Mouse (Mus musculus) heart, postnatal 0 days (tissue): ENCODE measurements around the gene Aim2.

Source experiments
- CTCF ChIP-seq: IDR thresholded peaks from 2 replicates; pipeline ENCODE4 v1.5.1; 2016; ENCODE audit warnings: antibody characterized with exemption, control low read depth, low read depth
- EP300 ChIP-seq: IDR thresholded peaks from 2 replicates; pipeline ENCODE4 v1.6.1; 2016; ENCODE audit warnings: antibody characterized with exemption, low read depth

DNA sequence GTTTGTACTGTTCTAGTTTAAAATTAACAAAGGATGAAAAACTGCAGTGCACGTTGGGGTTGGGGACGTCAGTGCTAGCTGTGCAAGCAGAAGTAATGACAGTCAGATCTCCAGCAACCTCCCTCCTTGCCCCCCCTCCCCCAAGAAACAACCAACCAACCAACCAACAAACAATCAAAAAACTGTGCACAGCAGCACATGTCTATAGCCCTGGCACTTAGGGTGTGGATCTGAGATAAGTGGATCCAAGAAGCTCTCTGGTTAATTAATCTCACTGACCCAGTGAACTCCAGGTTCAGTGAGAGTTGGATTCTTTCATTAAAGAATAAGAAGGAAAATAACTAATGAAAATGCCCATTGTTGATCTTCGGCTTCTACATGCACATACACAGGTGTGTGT, 64.0 kb downstream of the Aim2 start:
- TF ChIP-seq EP300 (no peak), CTCF (no peak)
